Mouse (Mus musculus): ENCODE results near the gene Lrrc28. TPM values are rescaled to one million over a fixed set of nuclear protein-coding genes. Genes with fewer than 3 reads are reported as not detected.

Gene Lrrc28
- total and polyA plus RNA-seq, 3 experiments, result 8.9 to 41.2 (median 16.6) TPM

- no peaks in the 10 kb centered on the region for H3K36me3 ChIP-seq (replicated peaks)
- no peak overlapping the region for H3K4me3 ChIP-seq (ENCODE audit: low read depth, low read length)
- H3K27me3 ChIP-seq (ENCODE audit: insufficient read depth, low read length), result no peaks in the 10 kb centered on the region
- DNase-seq (ENCODE audit: low spot score) (no peak), ATAC-seq (ENCODE audit: extremely low read depth, insufficient number of reproducible peaks, low FRiP score, poor library complexity, severe bottlenecking) (no peak)
- TF ChIP-seq POLR2AphosphoS5 (IDR thresholded peaks at IDR 0.05; ENCODE audit: insufficient replicate concordance, low read depth, low read length) (no peak), TAL1 (conservative IDR thresholded peaks at IDR 0.05; ENCODE audit: low read depth, low read length) (no peak), GATA1 (IDR thresholded peaks at IDR 0.05; ENCODE audit: borderline replicate concordance, low read length) (no peak), CTCF (IDR thresholded peaks at IDR 0.05; ENCODE audit: low read depth, low read length) (no peak), GATA2 (IDR thresholded peaks at IDR 0.05; ENCODE audit: borderline replicate concordance, low read depth, low read length) (no peak)
- H3K4me1 ChIP-seq (ENCODE audit: insufficient read depth, low read depth, low read length), result no peaks in the 10 kb centered on the region
- H3K9me3 ChIP-seq (replicated peaks), result no peaks in the 10 kb centered on the region
Measured at GRCm38 (mm10) chr7:67583852-67584251, 61.2 kb downstream of the Lrrc28 start.

DNA sequence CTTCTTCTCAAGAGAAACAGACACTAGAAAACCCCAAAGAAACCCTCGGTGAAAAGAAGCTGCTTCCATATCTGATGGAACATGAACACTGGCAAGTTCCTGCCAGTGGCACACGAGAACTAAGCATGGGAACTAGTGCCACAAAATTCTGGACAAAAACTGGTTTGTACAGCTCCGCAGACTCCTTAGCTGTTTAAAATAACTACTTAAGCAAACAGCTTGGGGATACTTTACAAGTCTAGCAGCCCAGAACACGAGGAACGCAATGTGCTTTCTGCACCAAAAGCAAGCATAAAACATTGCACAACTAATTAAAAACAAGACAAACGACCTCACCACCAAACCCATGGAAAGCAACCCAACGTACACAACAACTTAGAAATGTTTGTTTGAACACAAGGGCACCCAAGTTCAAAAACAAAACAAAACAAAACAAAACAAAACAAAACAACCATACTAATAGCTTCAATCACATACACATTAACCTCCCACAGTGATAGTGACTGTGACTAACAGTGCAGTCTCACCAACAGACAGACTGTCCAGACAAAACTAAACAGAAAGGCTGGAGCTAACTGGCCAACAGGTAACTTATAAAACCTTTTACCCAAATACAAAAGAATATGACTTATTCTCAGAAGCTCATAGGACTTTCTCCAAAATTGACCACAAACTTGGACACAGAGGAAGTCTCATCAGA is 66.1 kb downstream of the Lrrc28 start:
- H3K4me1 ChIP-seq (ENCODE audit: insufficient read depth, low read depth, low read length), result no peaks in the 10 kb centered on the region
- no peak for DNase-seq (ENCODE audit: low spot score)
- H3K4me3 ChIP-seq (ENCODE audit: low read depth, low read length), result no peak overlapping the region
- ATAC-seq (ENCODE audit: extremely low read depth, insufficient number of reproducible peaks, low FRiP score, poor library complexity, severe bottlenecking), result no peak
- no peaks in the 10 kb centered on the region for H3K27me3 ChIP-seq (ENCODE audit: insufficient read depth, low read length)
- no peaks in the 10 kb centered on the region for H3K36me3 ChIP-seq (replicated peaks)
- no peaks in the 10 kb centered on the region for H3K9me3 ChIP-seq (replicated peaks)
- TF ChIP-seq GATA1 (IDR thresholded peaks at IDR 0.05; ENCODE audit: borderline replicate concordance, low read length) (no peak), GATA2 (IDR thresholded peaks at IDR 0.05; ENCODE audit: borderline replicate concordance, low read depth, low read length) (no peak), TAL1 (conservative IDR thresholded peaks at IDR 0.05; ENCODE audit: low read depth, low read length) (no peak), CTCF (IDR thresholded peaks at IDR 0.05; ENCODE audit: low read depth, low read length) (no peak), POLR2AphosphoS5 (IDR thresholded peaks at IDR 0.05; ENCODE audit: insufficient replicate concordance, low read depth, low read length) (no peak)

GRCm38 (mm10) chr7:67578044-67578443 is 67.0 kb downstream of the Lrrc28 start:
- H3K27me3 ChIP-seq (ENCODE audit: insufficient read depth, low read length), result no peaks in the 10 kb centered on the region
- H3K4me1 ChIP-seq (ENCODE audit: insufficient read depth, low read depth, low read length), result no peaks in the 10 kb centered on the region
- no peak overlapping the region for H3K4me3 ChIP-seq (ENCODE audit: low read depth, low read length)
- ATAC-seq (ENCODE audit: extremely low read depth, insufficient number of reproducible peaks, low FRiP score, poor library complexity, severe bottlenecking) (no peak), DNase-seq (ENCODE audit: low spot score) (no peak)
- H3K36me3 ChIP-seq (replicated peaks), result no peaks in the 10 kb centered on the region
- no peak for TF ChIP-seq GATA1 (IDR thresholded peaks at IDR 0.05; ENCODE audit: borderline replicate concordance, low read length)
- TF ChIP-seq CTCF (IDR thresholded peaks at IDR 0.05; ENCODE audit: low read depth, low read length), result no peak
- no peak for TF ChIP-seq GATA2 (IDR thresholded peaks at IDR 0.05; ENCODE audit: borderline replicate concordance, low read depth, low read length)
- no peak for TF ChIP-seq TAL1 (conservative IDR thresholded peaks at IDR 0.05; ENCODE audit: low read depth, low read length)
- TF ChIP-seq POLR2AphosphoS5 (IDR thresholded peaks at IDR 0.05; ENCODE audit: insufficient replicate concordance, low read depth, low read length), result no peak
- no peaks in the 10 kb centered on the region for H3K9me3 ChIP-seq (replicated peaks)

GRCm38 (mm10) chr7:67566510-67567237 is 78.4 kb downstream of the Lrrc28 start:
- DNase-seq (ENCODE audit: low spot score) (no peak), ATAC-seq (ENCODE audit: extremely low read depth, insufficient number of reproducible peaks, low FRiP score, poor library complexity, severe bottlenecking) (no peak)
- H3K4me3 ChIP-seq (ENCODE audit: low read depth, low read length), result no peak overlapping the region
- no peaks in the 10 kb centered on the region for H3K9me3 ChIP-seq (replicated peaks)
- H3K36me3 ChIP-seq (replicated peaks), result no peaks in the 10 kb centered on the region
- H3K27me3 ChIP-seq (ENCODE audit: insufficient read depth, low read length), result no peaks in the 10 kb centered on the region
- H3K4me1 ChIP-seq (ENCODE audit: insufficient read depth, low read depth, low read length), result no peaks in the 10 kb centered on the region
- TF ChIP-seq POLR2AphosphoS5 (IDR thresholded peaks at IDR 0.05; ENCODE audit: insufficient replicate concordance, low read depth, low read length), result no peak
- no peak for TF ChIP-seq GATA1 (IDR thresholded peaks at IDR 0.05; ENCODE audit: borderline replicate concordance, low read length)
- no peak for TF ChIP-seq GATA2 (IDR thresholded peaks at IDR 0.05; ENCODE audit: borderline replicate concordance, low read depth, low read length)
- TF ChIP-seq CTCF (IDR thresholded peaks at IDR 0.05; ENCODE audit: low read depth, low read length), result no peak
- no peak for TF ChIP-seq TAL1 (conservative IDR thresholded peaks at IDR 0.05; ENCODE audit: low read depth, low read length)

- Histone ChIP-seq H3K4me3 (ENCODE audit: low read depth, low read length) (no peak overlapping the region), H3K27me3 (ENCODE audit: insufficient read depth, low read length) (no peaks in the 10 kb centered on the region), H3K4me1 (ENCODE audit: insufficient read depth, low read depth, low read length) (no peaks in the 10 kb centered on the region), H3K9me3 (replicated peaks) (no peaks in the 10 kb centered on the region), H3K36me3 (replicated peaks) (no peaks in the 10 kb centered on the region)
- ATAC-seq (ENCODE audit: extremely low read depth, insufficient number of reproducible peaks, low FRiP score, poor library complexity, severe bottlenecking), result no peak
- no peak for DNase-seq (ENCODE audit: low spot score)
- TF ChIP-seq GATA1 (IDR thresholded peaks at IDR 0.05; ENCODE audit: borderline replicate concordance, low read length), result no peak
- no peak for TF ChIP-seq GATA2 (IDR thresholded peaks at IDR 0.05; ENCODE audit: borderline replicate concordance, low read depth, low read length)
- no peak for TF ChIP-seq POLR2AphosphoS5 (IDR thresholded peaks at IDR 0.05; ENCODE audit: insufficient replicate concordance, low read depth, low read length)
- no peak for TF ChIP-seq CTCF (IDR thresholded peaks at IDR 0.05; ENCODE audit: low read depth, low read length)
- TF ChIP-seq TAL1 (conservative IDR thresholded peaks at IDR 0.05; ENCODE audit: low read depth, low read length), result no peak
Measured at GRCm38 (mm10) chr7:67565132-67565531, 79.9 kb downstream of the Lrrc28 start.

- Histone ChIP-seq H3K4me3 (ENCODE audit: low read depth, low read length) (no peak overlapping the region), H3K36me3 (replicated peaks) (peaks cover 10% of the 10 kb centered on the region), H3K27me3 (ENCODE audit: insufficient read depth, low read length) (no peaks in the 10 kb centered on the region), H3K4me1 (ENCODE audit: insufficient read depth, low read depth, low read length) (no peaks in the 10 kb centered on the region), H3K9me3 (replicated peaks) (no peaks in the 10 kb centered on the region)
- DNase-seq (ENCODE audit: low spot score), result no peak
- no peak for ATAC-seq (ENCODE audit: extremely low read depth, insufficient number of reproducible peaks, low FRiP score, poor library complexity, severe bottlenecking)
- no peak for TF ChIP-seq TAL1 (conservative IDR thresholded peaks at IDR 0.05; ENCODE audit: low read depth, low read length)
- TF ChIP-seq GATA1 (IDR thresholded peaks at IDR 0.05; ENCODE audit: borderline replicate concordance, low read length), result no peak
- no peak for TF ChIP-seq CTCF (IDR thresholded peaks at IDR 0.05; ENCODE audit: low read depth, low read length)
- TF ChIP-seq GATA2 (IDR thresholded peaks at IDR 0.05; ENCODE audit: borderline replicate concordance, low read depth, low read length), result no peak
- TF ChIP-seq POLR2AphosphoS5 (IDR thresholded peaks at IDR 0.05; ENCODE audit: insufficient replicate concordance, low read depth, low read length), result no peak
Measured at GRCm38 (mm10) chr7:67562176-67562575, 82.9 kb downstream of the Lrrc28 start.
